Mouse (Mus musculus): ENCODE data around the gene Nol4l.

DNA sequence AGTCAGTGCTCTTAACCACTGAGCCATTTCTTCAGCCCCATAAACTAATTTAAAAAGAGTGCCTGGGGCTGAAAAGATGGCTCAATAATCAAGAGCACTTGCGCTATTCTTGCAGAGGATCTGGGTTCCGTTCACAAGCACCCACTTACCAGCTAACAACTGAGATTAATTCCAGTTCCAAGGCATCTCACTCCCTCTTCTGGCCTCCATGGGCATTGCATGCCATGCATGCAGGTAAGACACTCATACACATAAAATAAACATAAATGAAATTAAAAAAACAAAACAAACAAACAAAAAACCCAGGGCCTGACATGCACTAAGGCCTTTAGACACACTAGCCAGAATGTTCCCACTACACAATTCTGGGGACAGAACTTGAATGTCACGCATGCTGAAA is 34.6 kb upstream of the Nol4l start:
- TF ChIP-seq POLR2A (IDR thresholded peaks at IDR 0.05; ENCODE audit: borderline replicate concordance, insufficient read depth, low read length) (no peak), CTCF (IDR thresholded peaks at IDR 0.05; ENCODE audit: borderline replicate concordance, insufficient read depth, low read depth, low read length) (peak; percentile 41; the same call in 1 of the 2 replicates)

Data from cerebellum, adult 2 months (tissue).